Mouse (Mus musculus): ENCODE measurements around the gene Eif2b3.

GRCm38 (mm10) chr4:117136034-117136433 is 116.8 kb downstream of the Eif2b3 start:
- TF ChIP-seq CTCF (conservative IDR thresholded peaks at IDR 0.05 in 1 of 2, IDR thresholded peaks at IDR 0.05 in 1 of 2; ENCODE audit: low read depth in 2 of 2, low read length in 2 of 2) (no peak), POLR2A (IDR thresholded peaks at IDR 0.05; ENCODE audit: low read depth, low read length) (peak; percentile 78), EP300 (IDR thresholded peaks at IDR 0.05; ENCODE audit: low read length) (no peak), TCF12 (IDR thresholded peaks at IDR 0.05; ENCODE audit: low read depth, low read length) (peak; percentile 64; the same call in 1 of the 2 replicates), POLR2AphosphoS2 (IDR thresholded peaks at IDR 0.05; ENCODE audit: low read depth, low read length) (no peak), NELFE (IDR thresholded peaks at IDR 0.05; ENCODE audit: low read depth, low read length) (no peak), MAFK (IDR thresholded peaks at IDR 0.05; ENCODE audit: insufficient replicate concordance, low read length) (peak; percentile 83), NRF1 (IDR thresholded peaks at IDR 0.05; ENCODE audit: low read depth, low read length) (no peak), E2F4 (IDR thresholded peaks at IDR 0.05; ENCODE audit: insufficient replicate concordance, low read depth, low read length) (no peak), KAT2A (IDR thresholded peaks at IDR 0.05; ENCODE audit: insufficient replicate concordance, low read length) (no peak), MXI1 (IDR thresholded peaks at IDR 0.05; ENCODE audit: low read depth, low read length) (no peak)
